Mouse (Mus musculus) midbrain, embryonic 15.5 days (tissue): ENCODE measurements around the gene Camkmt. TPM values are rescaled to one million over a fixed set of nuclear protein-coding genes. Genes with fewer than 3 reads are reported as not detected.

Experiments used
- ATAC-seq: fragments of 200-750 bp; cut with Nextera tagmentation; replicated peaks from 2 replicates; pipeline ENCODE4 v1.8.0; 2017; ENCODE audit warnings: moderate TSS enrichment
- H3K27ac ChIP-seq: fragments of 300-500 bp; sonication (generic); 2 replicates; pipeline ENCODE4 v1.5.1; 2015; ENCODE audit warnings: mild to moderate bottlenecking, inconsistent platforms
- H3K27me3 ChIP-seq: fragments of 300-500 bp; sonication (generic); replicated peaks from 2 replicates; pipeline ENCODE4 v1.6.1; 2015; ENCODE audit warnings: inconsistent platforms
- H3K36me3 ChIP-seq: fragments of 300-500 bp; sonication (generic); replicated peaks from 2 replicates; pipeline ENCODE4 v1.6.1; 2015; ENCODE audit warnings: inconsistent platforms
- H3K4me1 ChIP-seq: fragments of 300-500 bp; sonication (generic); 2 replicates; pipeline ENCODE4 v1.6.1; 2015; ENCODE audit warnings: inconsistent platforms
- H3K4me2 ChIP-seq: fragments of 300-500 bp; sonication (generic); 2 replicates; pipeline ENCODE4 v1.6.1; 2015; ENCODE audit warnings: inconsistent platforms, mild to moderate bottlenecking, moderate library complexity
- H3K4me3 ChIP-seq: fragments of 300-500 bp; sonication (generic); 2 replicates; pipeline ENCODE4 v1.5.1; 2015; ENCODE audit warnings: mild to moderate bottlenecking, inconsistent platforms
- H3K9ac ChIP-seq: fragments of 300-500 bp; sonication (generic); 2 replicates; pipeline ENCODE4 v1.6.1; 2015; ENCODE audit warnings: mild to moderate bottlenecking, inconsistent platforms
- H3K9me3 ChIP-seq: fragments of 300-500 bp; sonication (generic); 2 replicates; pipeline ENCODE4 v1.6.1; 2016; ENCODE audit warnings: inconsistent platforms
- WGBS: fragments of 180-500 bp; shearing (Covaris S2); methylation state at CpG from one replicate; pipeline ENCODE4 v1.1.7; 2015; ENCODE audit warnings: mixed read lengths; 5-methylcytosine and 5-hydroxymethylcytosine counted together
- polyA plus RNA-seq: library from polyadenylated mRNA; unstranded; fragments of >200 nt; fragmentation: Nextera tagmentation; extraction: Ambion mirVana; gene quantifications from 2 replicates; pipeline ENCODE4 v1.2.1, GENCODE M21; 2015

Camkmt gene
- polyA plus RNA-seq, 1 experiment from 2014 or later, result 24.1 TPM

- WGBS, result 4% methylated on average over 14 of the region's 14 CpGs
- no peak for ATAC-seq
- H3K4me2 ChIP-seq, result no peak overlapping the region
Measured at GRCm38 (mm10) chr17:85458075-85458474, 367.7 kb downstream of the Camkmt start.

DNA sequence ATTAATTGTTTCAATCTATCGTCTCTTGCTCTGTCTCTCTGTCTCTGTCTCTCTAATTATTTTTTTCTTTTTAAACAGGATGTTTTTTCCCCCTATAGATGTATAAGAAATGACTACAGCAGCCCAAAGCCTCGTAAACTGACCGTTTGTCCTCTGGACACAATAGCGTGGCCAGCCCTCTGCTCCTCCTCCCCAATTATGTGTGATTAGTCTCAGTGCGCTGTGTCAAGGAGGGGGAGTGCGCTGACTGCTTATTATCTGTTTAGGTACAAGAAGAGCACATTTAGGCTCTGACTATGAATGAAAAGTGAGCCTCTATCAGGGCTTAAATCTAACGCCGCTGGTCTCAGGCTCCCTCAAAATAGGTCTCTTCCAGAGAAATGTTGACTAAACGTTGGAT lies 368.2 kb downstream of the Camkmt start:
- no peak overlapping the region for H3K9ac ChIP-seq
- WGBS, result 5% methylated on average over 9 of the region's 9 CpGs
- H3K4me3 ChIP-seq, result no peak overlapping the region
- H3K27ac ChIP-seq, result no peak overlapping the region
- ATAC-seq, result no peak
- no peak overlapping the region for H3K4me2 ChIP-seq
- H3K9me3 ChIP-seq, result no peaks in the 10 kb centered on the region
- peaks cover 14% of the 10 kb centered on the region for H3K4me1 ChIP-seq
- H3K27me3 ChIP-seq, result peaks cover 86% of the 10 kb centered on the region
- H3K36me3 ChIP-seq, result no peaks in the 10 kb centered on the region

More at GRCm38 (mm10) chr17:85458075-85458474, 367.7 kb downstream of the Camkmt start:
- no peak overlapping the region for H3K4me3 ChIP-seq
- H3K36me3 ChIP-seq, result no peaks in the 10 kb centered on the region
- no peak overlapping the region for H3K27ac ChIP-seq
- no peak overlapping the region for H3K9ac ChIP-seq
- H3K4me1 ChIP-seq, result peaks cover 13% of the 10 kb centered on the region
- H3K9me3 ChIP-seq, result no peaks in the 10 kb centered on the region
- H3K27me3 ChIP-seq, result peaks cover 86% of the 10 kb centered on the region

GRCm38 (mm10) chr17:85461577-85461976 lies 371.2 kb downstream of the Camkmt start:
- Histone ChIP-seq H3K36me3 (no peaks in the 10 kb centered on the region), H3K27ac (no peak overlapping the region), H3K9ac (no peak overlapping the region), H3K4me2 (no peak overlapping the region), H3K9me3 (no peaks in the 10 kb centered on the region), H3K27me3 (peaks cover 90% of the 10 kb centered on the region), H3K4me1 (peaks cover 18% of the 10 kb centered on the region), H3K4me3 (no peak overlapping the region)
- WGBS, result 23% methylated on average over 3 of the region's 3 CpGs
- ATAC-seq, result no peak

- no peak for ATAC-seq
- Histone ChIP-seq H3K27ac (peak overlapping the region; percentile 49; the same call in 1 of the 2 replicates), H3K27me3 (peaks cover 93% of the 10 kb centered on the region), H3K36me3 (no peaks in the 10 kb centered on the region), H3K4me2 (peak overlapping the region; percentile 19; the same call in 1 of the 2 replicates), H3K9me3 (no peaks in the 10 kb centered on the region), H3K4me3 (no peak overlapping the region), H3K4me1 (peaks cover 18% of the 10 kb centered on the region), H3K9ac (no peak overlapping the region)
- WGBS, result 9% methylated on average over 22 of the region's 22 CpGs
Measured at GRCm38 (mm10) chr17:85463497-85464392, 373.4 kb downstream of the Camkmt start.

- no peaks in the 10 kb centered on the region for H3K36me3 ChIP-seq
- WGBS, result 2% methylated on average over 40 of the region's 40 CpGs
- no peak overlapping the region for H3K9ac ChIP-seq
- no peaks in the 10 kb centered on the region for H3K9me3 ChIP-seq
- H3K27ac ChIP-seq, result peak overlapping the region; percentile 19
- ATAC-seq, result peak; percentile 65; the same call in 1 of the 2 replicates
- peak overlapping the region; percentile 19 for H3K4me2 ChIP-seq
- no peak overlapping the region for H3K4me3 ChIP-seq
- H3K4me1 ChIP-seq, result peaks cover 18% of the 10 kb centered on the region
- H3K27me3 ChIP-seq, result peaks cover 96% of the 10 kb centered on the region
Measured at GRCm38 (mm10) chr17:85464466-85465411, 374.4 kb downstream of the Camkmt start.

- WGBS, result 75% methylated on average over 4 of the region's 4 CpGs
Measured at GRCm38 (mm10) chr17:85469776-85470175, 379.4 kb downstream of the Camkmt start.

GRCm38 (mm10) chr17:85472687-85473202 lies 382.4 kb downstream of the Camkmt start:
- Histone ChIP-seq H3K4me2 (no peak overlapping the region), H3K27ac (no peak overlapping the region), H3K27me3 (peaks cover 88% of the 10 kb centered on the region), H3K9me3 (no peaks in the 10 kb centered on the region), H3K36me3 (no peaks in the 10 kb centered on the region), H3K9ac (no peak overlapping the region), H3K4me1 (no peaks in the 10 kb centered on the region), H3K4me3 (no peak overlapping the region)
- ATAC-seq, result no peak
- 5% methylated on average over 5 of the region's 5 CpGs for WGBS

More at GRCm38 (mm10) chr17:85469776-85470175, 379.4 kb downstream of the Camkmt start:
- no peaks in the 10 kb centered on the region for H3K36me3 ChIP-seq
- peaks cover 6% of the 10 kb centered on the region for H3K4me1 ChIP-seq
- no peak for ATAC-seq
- peaks cover 91% of the 10 kb centered on the region for H3K27me3 ChIP-seq
- H3K4me2 ChIP-seq, result no peak overlapping the region
- no peak overlapping the region for H3K9ac ChIP-seq
- H3K9me3 ChIP-seq, result no peaks in the 10 kb centered on the region
- H3K4me3 ChIP-seq, result no peak overlapping the region
- H3K27ac ChIP-seq, result no peak overlapping the region

- Histone ChIP-seq H3K4me3 (no peak overlapping the region), H3K9me3 (no peaks in the 10 kb centered on the region), H3K4me1 (no peaks in the 10 kb centered on the region), H3K27me3 (peaks cover 87% of the 10 kb centered on the region), H3K4me2 (no peak overlapping the region), H3K36me3 (no peaks in the 10 kb centered on the region), H3K9ac (no peak overlapping the region), H3K27ac (no peak overlapping the region)
- 3% methylated on average over 16 of the region's 16 CpGs for WGBS
- no peak for ATAC-seq
Measured at GRCm38 (mm10) chr17:85473217-85473616, 382.9 kb downstream of the Camkmt start.

GRCm38 (mm10) chr17:85473881-85474280 lies 383.5 kb downstream of the Camkmt start:
- WGBS, result 3% methylated on average over 8 of the region's 8 CpGs
- Histone ChIP-seq H3K4me1 (no peaks in the 10 kb centered on the region), H3K4me3 (no peak overlapping the region), H3K27me3 (peaks cover 85% of the 10 kb centered on the region), H3K9me3 (no peaks in the 10 kb centered on the region), H3K9ac (no peak overlapping the region), H3K4me2 (no peak overlapping the region), H3K27ac (no peak overlapping the region), H3K36me3 (no peaks in the 10 kb centered on the region)
- ATAC-seq, result no peak

DNA sequence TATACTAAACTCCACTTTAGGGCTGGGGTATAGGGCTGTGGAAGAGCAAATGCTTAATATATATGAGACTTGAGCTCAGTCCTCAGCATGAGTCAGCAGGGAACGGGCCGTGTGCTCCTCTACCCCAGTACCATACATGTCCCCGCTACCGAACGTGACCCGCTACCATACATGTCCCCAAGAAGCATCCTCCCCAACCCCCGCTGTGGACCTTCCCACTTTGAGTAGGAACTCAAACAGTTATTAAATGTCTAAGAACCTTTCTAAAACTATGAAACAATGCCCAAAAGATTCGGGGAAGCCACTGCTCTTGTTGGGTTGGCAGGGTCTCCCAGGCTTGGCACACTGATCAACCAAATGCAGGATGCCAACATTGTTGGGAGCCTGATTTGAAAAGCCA lies 390.9 kb downstream of the Camkmt start:
- H3K4me1 ChIP-seq, result peaks cover 12% of the 10 kb centered on the region
- no peak overlapping the region for H3K4me2 ChIP-seq
- no peak overlapping the region for H3K4me3 ChIP-seq
- peaks cover 83% of the 10 kb centered on the region for H3K27me3 ChIP-seq
- H3K9me3 ChIP-seq, result no peaks in the 10 kb centered on the region
- 95% methylated on average over 8 of the region's 8 CpGs for WGBS
- H3K36me3 ChIP-seq, result no peaks in the 10 kb centered on the region
- no peak overlapping the region for H3K9ac ChIP-seq
- no peak for ATAC-seq
- H3K27ac ChIP-seq, result no peak overlapping the region

GRCm38 (mm10) chr17:85483086-85483485 lies 392.7 kb downstream of the Camkmt start:
- no peak for ATAC-seq
- Histone ChIP-seq H3K4me1 (peaks cover 16% of the 10 kb centered on the region), H3K27me3 (peaks cover 84% of the 10 kb centered on the region), H3K36me3 (no peaks in the 10 kb centered on the region), H3K9me3 (no peaks in the 10 kb centered on the region), H3K4me3 (no peak overlapping the region), H3K4me2 (no peak overlapping the region), H3K27ac (no peak overlapping the region), H3K9ac (no peak overlapping the region)
- WGBS, result 90% methylated on average over 5 of the region's 5 CpGs

DNA sequence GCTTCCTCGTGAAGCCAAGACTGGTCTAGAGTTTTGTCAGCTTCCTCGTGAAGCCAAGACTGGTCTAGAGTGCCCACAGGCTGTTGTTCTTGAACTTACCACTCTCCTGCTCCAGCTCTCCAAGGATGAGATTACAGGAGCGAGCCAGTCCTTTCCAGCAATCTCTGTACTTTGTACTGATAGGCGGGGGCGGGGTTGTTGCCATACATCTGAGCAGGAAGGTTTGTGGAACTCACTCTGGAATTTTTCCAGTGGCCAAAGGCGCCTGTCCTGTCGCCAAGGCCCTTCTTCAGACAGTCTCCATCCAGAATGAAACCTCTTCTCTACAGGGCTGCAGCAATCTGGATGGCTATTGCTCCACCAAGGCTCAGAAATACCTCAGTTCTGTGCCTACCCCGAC lies 393.7 kb downstream of the Camkmt start:
- H3K9ac ChIP-seq, result no peak overlapping the region
- H3K27me3 ChIP-seq, result peaks cover 86% of the 10 kb centered on the region
- H3K4me3 ChIP-seq, result no peak overlapping the region
- peaks cover 16% of the 10 kb centered on the region for H3K4me1 ChIP-seq
- WGBS, result 63% methylated on average over 8 of the region's 8 CpGs
- H3K36me3 ChIP-seq, result no peaks in the 10 kb centered on the region
- ATAC-seq, result no peak
- no peak overlapping the region for H3K27ac ChIP-seq
- H3K4me2 ChIP-seq, result no peak overlapping the region
- no peaks in the 10 kb centered on the region for H3K9me3 ChIP-seq
